Mouse (Mus musculus) heart, adult 2 months (tissue): ENCODE measurements around the gene Gcm1.

Experiments used
- CTCF ChIP-seq: fragments of 200-600 bp; IDR thresholded peaks from 2 replicates; pipeline ENCODE4 v1.8.1; 2022; ENCODE audit warnings: antibody characterized with exemption, mild to moderate bottlenecking, moderate library complexity
- EP300 ChIP-seq: fragments of 200-500 bp; IDR thresholded peaks from 2 replicates; pipeline ENCODE4 v1.6.1; 2011; ENCODE audit warnings: low read depth, low read length, control low read depth; ENCODE audit not compliant: insufficient read depth
- POLR2A ChIP-seq: fragments of 200-500 bp; IDR thresholded peaks from 2 replicates; pipeline ENCODE4 v1.6.1; 2011; ENCODE audit warnings: mild to moderate bottlenecking, low read depth, low read length, control low read depth; ENCODE audit not compliant: insufficient read depth

DNA sequence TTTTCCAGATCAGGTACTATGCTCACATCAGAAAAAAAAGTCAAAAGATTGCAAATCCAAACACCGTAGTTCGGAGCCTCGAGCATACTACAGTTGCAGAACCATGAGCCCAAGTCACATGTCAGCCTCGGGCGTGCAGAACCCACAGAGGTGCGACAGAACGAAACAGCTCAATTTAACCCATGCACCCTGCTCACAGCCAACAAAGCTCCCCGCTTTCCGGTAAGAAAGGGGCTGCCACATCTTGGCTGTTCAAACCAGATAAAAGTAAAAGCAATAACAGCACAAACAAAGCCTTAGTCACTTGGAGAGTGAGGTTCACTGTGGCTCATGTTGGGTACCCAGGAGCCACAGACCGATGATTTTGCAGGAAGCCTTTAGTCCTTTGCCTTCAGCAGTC lies 41.0 kb upstream of the Gcm1 start:
- no peak for TF ChIP-seq POLR2A
- TF ChIP-seq CTCF = no peak
- no peak for TF ChIP-seq EP300
